Mouse (Mus musculus) lung, embryonic 14.5 days (tissue): ENCODE data around the gene Gm49510. TPM values are rescaled to one million over a fixed set of nuclear protein-coding genes. Genes with fewer than 3 reads are reported as not detected.

Source experiments
- ATAC-seq: fragments of 200-750 bp; cut with Nextera tagmentation; 2 replicates; pipeline ENCODE4 v1.8.0; 2017; ENCODE audit warnings: mild to moderate bottlenecking, moderate TSS enrichment, moderate library complexity; ENCODE audit not compliant: insufficient read depth
- DNase-seq: peaks from one replicate; pipeline ENCODE4 v3.0.0-alpha.2; 2015
- H3K27ac ChIP-seq: fragments of 300-500 bp; sonication (generic); 2 replicates; pipeline ENCODE4 v1.5.1; 2014; ENCODE audit warnings: low read depth, mild to moderate bottlenecking, moderate library complexity
- H3K27me3 ChIP-seq: fragments of 300-500 bp; sonication (generic); 2 replicates; pipeline ENCODE4 v1.6.1; 2014; ENCODE audit warnings: low read length, control low read depth; ENCODE audit not compliant: insufficient read depth
- H3K36me3 ChIP-seq: fragments of 300-500 bp; sonication (generic); 2 replicates; pipeline ENCODE4 v1.6.1; 2014; ENCODE audit warnings: control low read depth; ENCODE audit not compliant: insufficient read depth
- H3K4me1 ChIP-seq: fragments of 300-500 bp; sonication (generic); 2 replicates; pipeline ENCODE4 v1.6.1; 2014; ENCODE audit warnings: antibody characterized with exemption, control low read depth; ENCODE audit not compliant: insufficient read depth
- H3K4me2 ChIP-seq: fragments of 300-500 bp; sonication (generic); 2 replicates; pipeline ENCODE4 v1.6.1; 2014; ENCODE audit warnings: mild to moderate bottlenecking
- H3K4me3 ChIP-seq: fragments of 300-500 bp; sonication (generic); 2 replicates; pipeline ENCODE4 v1.5.1; 2014; ENCODE audit warnings: low read depth, low read length
- H3K9ac ChIP-seq: fragments of 300-500 bp; sonication (generic); 2 replicates; pipeline ENCODE4 v1.6.1; 2014
- H3K9me3 ChIP-seq: fragments of 300-500 bp; sonication (generic); 2 replicates; pipeline ENCODE4 v1.6.1; 2016; ENCODE audit warnings: low read depth, low read length, control low read depth
- CTCF ChIP-seq: IDR thresholded peaks from 2 replicates; pipeline ENCODE4 v1.5.1; 2016; ENCODE audit warnings: antibody characterized with exemption, low read depth
- WGBS: fragments of 180-500 bp; shearing (Covaris S2); extraction: QIAGEN DNeasy Blood & Tissue Kit; methylation state at CpG from one replicate; pipeline ENCODE4 v1.1.7; 2014; 5-methylcytosine and 5-hydroxymethylcytosine counted together
- microRNA-seq: library from miRNA; unstranded; fragments of <30 nt; microRNA quantifications from one replicate; pipeline ENCODE4, GENCODE M21; 2016; ENCODE audit warnings: borderline number of aligned reads
- polyA plus RNA-seq: library from polyadenylated mRNA; unstranded; fragments of >200 nt; fragmentation: Nextera tagmentation; extraction: Ambion mirVana; gene quantifications from 2 replicates; pipeline ENCODE4 v1.2.1, GENCODE M21; 2014

Gene Gm49510
- polyA plus RNA-seq, 1 experiment from 2014 or later = 0.70 TPM

GRCm38 (mm10) chr15:78956351-78956750, 56.9 kb downstream of the Gm49510 start:
- H3K9me3 ChIP-seq = no peaks in the 10 kb centered on the region
- H3K4me1 ChIP-seq = no peaks in the 10 kb centered on the region
- H3K36me3 ChIP-seq = no peaks in the 10 kb centered on the region
- H3K4me3 ChIP-seq = no peak overlapping the region
- H3K9ac ChIP-seq = no peak overlapping the region
- DNase-seq = peak; percentile 32
- H3K4me2 ChIP-seq = no peak overlapping the region
- no peak overlapping the region for H3K27ac ChIP-seq
- WGBS = 64% methylated on average over 4 of the region's 4 CpGs
- peak; percentile 59 for TF ChIP-seq CTCF
- H3K27me3 ChIP-seq = no peaks in the 10 kb centered on the region
- ATAC-seq = peak; percentile 41; the same call in 1 of the 2 replicates

GRCm38 (mm10) chr15:78957021-78957420, 57.6 kb downstream of the Gm49510 start:
- Histone ChIP-seq H3K27me3 (no peaks in the 10 kb centered on the region), H3K27ac (no peak overlapping the region; the same call in 1 of the 2 replicates), H3K4me1 (no peaks in the 10 kb centered on the region), H3K4me2 (no peak overlapping the region), H3K9ac (no peak overlapping the region), H3K9me3 (no peaks in the 10 kb centered on the region), H3K4me3 (no peak overlapping the region), H3K36me3 (no peaks in the 10 kb centered on the region)
- 39% methylated on average over 15 of the region's 15 CpGs for WGBS
- no peak for ATAC-seq
- TF ChIP-seq CTCF = no peak
- DNase-seq = no peak

- no peaks in the 10 kb centered on the region for H3K27me3 ChIP-seq
- no peak overlapping the region for H3K27ac ChIP-seq
- no peaks in the 10 kb centered on the region for H3K4me1 ChIP-seq
- no peak for DNase-seq
- H3K4me2 ChIP-seq = no peak overlapping the region
- H3K9ac ChIP-seq = no peak overlapping the region
- H3K36me3 ChIP-seq = no peaks in the 10 kb centered on the region
- ATAC-seq = no peak
- WGBS = 79% methylated on average over 11 of the region's 11 CpGs
- no peaks in the 10 kb centered on the region for H3K9me3 ChIP-seq
- TF ChIP-seq CTCF = no peak
- H3K4me3 ChIP-seq = no peak overlapping the region
Measured at GRCm38 (mm10) chr15:78959537-78959936, 60.1 kb downstream of the Gm49510 start.

- TF ChIP-seq CTCF = no peak
- Histone ChIP-seq H3K4me3 (no peak overlapping the region), H3K9me3 (no peaks in the 10 kb centered on the region), H3K4me1 (no peaks in the 10 kb centered on the region), H3K4me2 (no peak overlapping the region), H3K27me3 (no peaks in the 10 kb centered on the region), H3K27ac (no peak overlapping the region), H3K9ac (no peak overlapping the region), H3K36me3 (no peaks in the 10 kb centered on the region)
- ATAC-seq (no peak), DNase-seq (no peak)
- 67% methylated on average over 4 of the region's 4 CpGs for WGBS
Measured at GRCm38 (mm10) chr15:78960088-78960487, 60.6 kb downstream of the Gm49510 start.

- Histone ChIP-seq H3K27me3 (no peaks in the 10 kb centered on the region), H3K36me3 (no peaks in the 10 kb centered on the region), H3K27ac (no peak overlapping the region), H3K4me3 (no peak overlapping the region), H3K9me3 (no peaks in the 10 kb centered on the region), H3K4me2 (no peak overlapping the region), H3K4me1 (no peaks in the 10 kb centered on the region), H3K9ac (no peak overlapping the region)
- DNase-seq (peak; percentile 85), ATAC-seq (peak; percentile 63; the same call in 1 of the 2 replicates)
- 35% methylated on average over 2 of the region's 2 CpGs for WGBS
- peak; percentile 91 for TF ChIP-seq CTCF
Measured at GRCm38 (mm10) chr15:78962885-78963284, 63.4 kb downstream of the Gm49510 start.

Small RNA genes lying within 50 kb of the gene (microRNA-seq; reads per million reads assigned to microRNA genes)
- not detected for gene Mir6955

Other genes starting within 250 kb of the Gm49510 start
- 0.03 and 0.08 TPM in 2 replicates for gene Elfn2, start 180.9 kb upstream of the Gm49510 start, polyA plus RNA-seq
- gene Mfng, start 126.2 kb upstream of the Gm49510 start, polyA plus RNA-seq = 28.7 and 34.3 TPM in 2 replicates
- gene Card10, start 96.6 kb upstream of the Gm49510 start, polyA plus RNA-seq = 7.8 and 8.5 TPM in 2 replicates
- gene Cdc42ep1, start 57.0 kb upstream of the Gm49510 start, polyA plus RNA-seq = 93.2 and 101 TPM in 2 replicates
- 0.34 TPM in 1 of 2 replicates, not detected in the other for gene Lgals2, start 44.1 kb upstream of the Gm49510 start, polyA plus RNA-seq
- 50.9 and 57.0 TPM in 2 replicates for gene Gga1, start 22.5 kb upstream of the Gm49510 start, polyA plus RNA-seq
- gene Sh3bp1, start 101 bp downstream of the Gm49510 start, polyA plus RNA-seq = 43.5 and 43.9 TPM in 2 replicates
- 17.9 and 21.9 TPM in 2 replicates for gene Pdxp, start 14.3 kb downstream of the Gm49510 start, polyA plus RNA-seq
- gene Lgals1, start 27.1 kb downstream of the Gm49510 start, polyA plus RNA-seq = 799 and 855 TPM in 2 replicates
- 52.8 and 57.4 TPM in 2 replicates for gene Nol12, start 35.3 kb downstream of the Gm49510 start, polyA plus RNA-seq
- gene Triobp, start 48.1 kb downstream of the Gm49510 start, polyA plus RNA-seq = 47.5 and 49.2 TPM in 2 replicates
- gene H1f0, start 128.8 kb downstream of the Gm49510 start, polyA plus RNA-seq = 201 and 209 TPM in 2 replicates
- gene Galr3, start 142.2 kb downstream of the Gm49510 start, polyA plus RNA-seq = not detected in 2 replicates
- 54.4 and 55.4 TPM in 2 replicates for gene Ankrd54, start 163.2 kb downstream of the Gm49510 start, polyA plus RNA-seq
- 243 and 249 TPM in 2 replicates for gene Eif3l, start 175.5 kb downstream of the Gm49510 start, polyA plus RNA-seq
- gene Micall1, start 209.2 kb downstream of the Gm49510 start, polyA plus RNA-seq = 7.5 and 9.0 TPM in 2 replicates
- 315 and 325 TPM in 2 replicates for gene Polr2f, start 241.3 kb downstream of the Gm49510 start, polyA plus RNA-seq
- gene 1700088E04Rik, start 241.6 kb downstream of the Gm49510 start, polyA plus RNA-seq = 6.0 and 7.1 TPM in 2 replicates